Mouse (Mus musculus) megakaryocyte progenitor cell, adult 5-6 weeks (primary cell): ENCODE measurements around the gene P3h1. TPM values are rescaled to one million over a fixed set of nuclear protein-coding genes. Genes with fewer than 3 reads are reported as not detected.

ENCODE experiments used
- ATAC-seq: replicated peaks from 2 replicates; pipeline ENCODE4 v1.8.0; 2016; ENCODE audit warnings: mild to moderate bottlenecking, moderate TSS enrichment, inconsistent platforms; ENCODE audit not compliant: poor library complexity
- total RNA-seq, 2 experiments: library from RNA; stranded (forward) in 1 of 2; stranded (reverse) in 1 of 2; fragments of 157-497, 149-512 nt in 1 of 2; fragments of 200-1000 nt in 1 of 2; gene quantifications; 2 replicates each; pipeline versions ENCODE4 v1.2.3 to v1.2.4; 2015 to 2017

The P3h1 gene
- total RNA-seq, 2 experiments from 2014 or later = 7.2 to 10.6 TPM

- ATAC-seq = no peak
Observed at GRCm38 (mm10) chr4:119234348-119234747, 1.6 kb downstream of the P3h1 start.

- ATAC-seq = no peak
Observed at GRCm38 (mm10) chr4:119238661-119239060, 5.9 kb downstream of the P3h1 start.

GRCm38 (mm10) chr4:119239181-119239682 is 6.5 kb downstream of the P3h1 start:
- peak; percentile 88 for ATAC-seq

- peak; percentile 48 for ATAC-seq
Observed at GRCm38 (mm10) chr4:119241664-119242063, 8.9 kb downstream of the P3h1 start.

GRCm38 (mm10) chr4:119242571-119242970 is 9.9 kb downstream of the P3h1 start:
- no peak for ATAC-seq

GRCm38 (mm10) chr4:119244468-119245240 is 11.9 kb downstream of the P3h1 start:
- ATAC-seq = no peak

- ATAC-seq = no peak
Observed at GRCm38 (mm10) chr4:119245556-119245955, 12.8 kb downstream of the P3h1 start.

GRCm38 (mm10) chr4:119245961-119246360 is 13.2 kb downstream of the P3h1 start:
- no peak for ATAC-seq

GRCm38 (mm10) chr4:119246688-119247225 is 14.0 kb downstream of the P3h1 start:
- no peak for ATAC-seq

GRCm38 (mm10) chr4:119247462-119248235 is 14.9 kb downstream of the P3h1 start:
- ATAC-seq = peak; percentile 97

- ATAC-seq = no peak
Observed at GRCm38 (mm10) chr4:119248407-119248965, 15.8 kb downstream of the P3h1 start.

GRCm38 (mm10) chr4:119252025-119252808 is 19.5 kb downstream of the P3h1 start:
- ATAC-seq = no peak

GRCm38 (mm10) chr4:119254012-119254618 is 21.4 kb downstream of the P3h1 start:
- no peak for ATAC-seq

GRCm38 (mm10) chr4:119255351-119255750 is 22.6 kb downstream of the P3h1 start, which contains the start of gene Cldn19:
Cldn19 (plus strand) TSS chr4:119255414.
- ATAC-seq = no peak

- ATAC-seq = no peak
Observed at GRCm38 (mm10) chr4:119257083-119257482, 24.4 kb downstream of the P3h1 start.

- ATAC-seq = no peak
Observed at GRCm38 (mm10) chr4:119259344-119260254, 26.9 kb downstream of the P3h1 start.

GRCm38 (mm10) chr4:119261087-119261713 is 28.5 kb downstream of the P3h1 start:
- ATAC-seq = no peak

- ATAC-seq = no peak
Observed at GRCm38 (mm10) chr4:119262483-119262882, 29.8 kb downstream of the P3h1 start.
